Mouse (Mus musculus): ENCODE results near the gene Aff3.
A peak's percentile ranks its signal among the peaks of the same experiment; 100 is the strongest.

The Aff3 gene

DNA sequence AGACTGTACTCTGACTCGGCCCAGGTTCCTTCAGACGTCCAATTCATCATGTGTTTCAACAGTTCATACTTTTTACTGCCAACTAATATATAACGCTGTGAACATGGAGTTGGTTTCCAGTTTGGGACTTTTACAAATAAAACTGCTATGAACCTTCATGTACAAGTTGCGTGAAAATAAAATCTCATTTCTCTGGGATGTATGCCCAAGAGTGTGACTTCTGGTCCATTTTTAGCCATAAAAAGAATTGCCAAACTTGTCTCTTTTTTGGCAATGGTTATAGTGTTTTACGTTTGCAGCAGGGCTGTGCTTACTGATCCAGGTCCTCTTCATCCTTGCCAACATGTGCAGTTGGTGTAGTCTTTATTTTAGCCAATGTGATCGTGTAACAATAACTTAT is 369.8 kb downstream of the Aff3 start:
- no peak for DNase-seq (ENCODE audit: extremely low read depth, insufficient read length, low spot score)

DNA sequence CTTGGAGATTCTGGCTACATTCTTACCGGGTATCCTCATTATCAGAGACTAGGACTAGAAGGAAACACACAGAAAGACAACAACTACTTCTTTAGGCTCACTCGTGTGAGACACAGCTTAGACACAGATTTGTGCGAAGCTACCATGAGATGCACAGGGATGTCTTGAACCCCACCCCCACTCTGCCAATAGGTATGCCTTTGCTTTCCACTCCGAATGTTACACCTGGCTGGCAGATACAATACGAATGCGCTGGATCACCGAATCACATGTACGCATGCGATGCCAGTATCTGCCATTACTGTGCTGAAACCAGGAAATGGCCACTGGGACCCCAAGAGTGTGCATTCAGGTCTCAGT is 370.4 kb downstream of the Aff3 start:
- DNase-seq (ENCODE audit: extremely low read depth, insufficient read length, low spot score): no peak

DNA sequence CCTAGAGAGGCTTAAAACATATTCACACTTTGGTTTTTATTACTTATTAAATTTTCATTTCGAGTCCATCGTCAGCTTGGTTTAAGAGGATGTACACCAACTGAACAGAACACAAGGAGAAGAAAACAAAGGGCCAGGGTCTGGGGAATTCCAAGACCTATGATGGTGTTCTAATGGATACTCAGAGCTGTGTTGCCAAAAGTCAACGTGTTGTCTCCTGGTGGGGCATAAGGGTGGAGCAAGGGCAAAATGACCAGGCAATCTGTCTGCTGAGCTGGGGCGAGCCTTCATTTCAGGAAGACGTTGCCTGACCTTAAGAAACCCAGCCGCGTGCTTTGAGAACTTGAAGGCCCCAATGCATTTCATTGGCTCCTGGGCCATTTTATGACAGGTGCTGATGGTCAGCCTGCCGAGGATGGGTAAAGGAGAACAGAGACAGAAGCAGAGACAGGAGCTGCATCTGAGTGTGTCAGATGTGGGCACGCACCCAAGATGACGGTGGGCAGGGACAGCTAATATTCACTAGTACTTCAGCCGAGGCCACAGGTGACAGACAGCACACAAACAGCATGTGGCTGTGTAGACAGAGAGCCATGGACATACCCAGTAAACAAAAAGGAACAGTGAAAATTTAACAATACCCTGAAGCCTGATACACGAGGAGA is 371.0 kb downstream of the Aff3 start:
- no peak for DNase-seq (ENCODE audit: extremely low read depth, insufficient read length, low spot score)

DNA sequence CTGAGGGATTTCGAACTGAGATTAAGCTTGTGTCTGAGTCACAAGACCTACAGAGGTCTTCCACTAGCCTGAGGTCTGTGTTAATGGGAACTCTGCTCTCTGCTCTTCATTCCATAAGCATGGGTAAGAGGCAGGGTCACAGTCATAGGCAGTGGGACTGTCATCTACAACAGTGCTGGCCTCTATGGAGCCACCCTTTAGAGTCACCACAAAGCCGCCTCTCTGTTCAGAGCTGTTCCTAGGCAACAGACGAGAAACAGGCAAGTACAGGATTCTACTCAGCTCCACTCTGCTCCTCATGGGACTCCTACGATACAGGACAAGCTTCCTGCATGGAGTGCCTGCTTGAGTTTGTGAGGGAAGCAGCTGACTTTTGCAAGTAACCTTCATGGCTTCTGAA is 371.9 kb downstream of the Aff3 start:
- DNase-seq (ENCODE audit: extremely low read depth, insufficient read length, low spot score): no peak

DNA sequence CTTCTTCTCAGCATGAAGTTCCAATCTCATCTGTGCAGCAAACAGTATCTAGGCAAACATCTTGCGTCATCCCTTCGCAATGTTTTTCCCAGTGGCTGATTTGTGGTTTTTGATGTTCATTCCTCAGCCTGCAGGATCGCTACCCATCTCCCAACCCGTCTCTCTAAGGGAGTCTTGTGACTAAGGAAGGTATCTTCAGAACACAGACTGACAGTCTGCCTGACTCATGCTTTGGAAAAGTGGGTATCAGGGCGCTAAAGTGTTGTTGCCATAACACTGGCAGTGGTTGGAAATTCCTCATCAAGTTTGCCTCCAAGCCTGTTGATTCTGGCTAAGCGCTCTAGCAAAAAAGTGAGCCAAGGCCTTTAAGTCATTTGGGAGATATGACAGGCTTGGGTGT is 372.8 kb downstream of the Aff3 start:
- peak; percentile 66 for DNase-seq (ENCODE audit: extremely low read depth, insufficient read length, low spot score)

DNA sequence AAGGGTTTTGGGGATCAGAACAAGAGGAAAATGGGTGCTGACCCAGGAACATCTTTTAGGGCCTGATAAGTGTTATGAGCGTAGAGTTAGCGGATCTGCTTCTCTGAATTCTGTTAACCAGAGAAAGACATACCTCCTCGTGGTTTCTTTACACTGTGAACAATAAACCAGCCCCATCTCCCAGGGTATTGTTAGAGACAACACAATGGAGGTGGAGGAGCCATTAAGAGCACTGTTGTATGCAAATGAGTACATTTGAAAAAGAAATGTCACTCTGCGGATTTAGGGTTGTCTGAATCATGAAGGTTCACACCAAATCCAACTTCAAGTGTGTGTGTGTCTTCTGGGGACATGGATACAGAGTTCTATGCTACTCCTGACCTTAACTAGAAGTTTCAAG is 373.3 kb downstream of the Aff3 start:
- DNase-seq (ENCODE audit: extremely low read depth, insufficient read length, low spot score): no peak

DNA sequence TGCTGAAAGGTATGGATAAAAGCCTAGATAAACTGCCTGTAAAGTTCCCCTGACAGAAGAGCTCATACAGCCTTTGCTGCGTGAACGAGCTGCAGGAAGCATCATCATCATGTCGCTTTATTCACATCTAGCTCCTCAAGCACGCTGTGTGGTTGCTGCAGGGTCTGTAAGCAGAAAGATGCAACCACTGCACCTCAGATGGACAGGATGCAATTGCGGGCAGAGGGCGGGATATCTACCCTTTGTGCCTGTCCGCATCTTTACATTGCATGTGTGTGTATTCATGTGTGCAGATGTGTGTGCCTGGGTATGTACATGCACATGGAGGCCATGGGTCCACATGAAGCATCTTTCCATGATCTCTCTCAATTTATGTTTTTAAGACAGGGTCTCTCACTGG is 373.9 kb downstream of the Aff3 start:
- no peak for DNase-seq (ENCODE audit: extremely low read depth, insufficient read length, low spot score)

DNA sequence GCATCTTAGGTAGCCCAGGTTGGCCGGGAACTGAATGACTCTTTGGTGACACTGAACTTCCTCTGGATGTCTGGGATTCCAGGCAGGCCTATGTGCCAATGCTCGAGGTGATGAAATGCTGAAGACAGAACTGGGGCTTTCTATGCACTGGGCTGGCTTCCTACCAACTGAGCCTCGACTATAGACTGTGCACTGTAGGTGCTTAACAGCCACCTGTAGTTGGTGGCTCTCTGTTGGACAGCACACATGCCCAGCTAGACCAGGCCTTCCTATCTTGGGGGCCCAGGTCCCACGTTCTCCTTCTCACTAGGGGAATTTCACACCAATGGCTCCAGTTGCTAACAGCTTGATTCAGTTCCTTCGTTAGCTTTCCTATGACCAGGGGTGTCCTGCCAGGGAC is 374.9 kb downstream of the Aff3 start:
- DNase-seq (ENCODE audit: extremely low read depth, insufficient read length, low spot score): no peak

DNA sequence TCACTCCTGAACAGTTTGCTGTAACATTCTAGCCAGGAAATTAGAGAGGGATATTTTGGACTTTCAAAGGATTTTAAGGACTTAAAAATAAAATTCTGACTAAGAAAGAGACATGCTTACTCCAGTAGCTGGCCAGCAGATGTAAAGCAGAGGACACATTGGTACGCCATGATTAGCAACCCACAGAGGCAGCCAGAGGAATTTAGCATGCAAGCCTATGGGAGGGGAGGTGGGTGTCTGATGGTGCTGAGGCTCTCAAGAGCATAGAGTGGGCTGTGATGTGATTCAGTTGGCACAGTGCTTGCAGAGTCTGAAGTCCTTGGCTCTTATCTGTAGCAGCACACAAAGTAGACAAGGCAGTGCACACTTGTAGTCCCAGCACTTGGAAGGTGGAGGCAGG is 376.0 kb downstream of the Aff3 start:
- no peak for DNase-seq (ENCODE audit: extremely low read depth, insufficient read length, low spot score)

DNA sequence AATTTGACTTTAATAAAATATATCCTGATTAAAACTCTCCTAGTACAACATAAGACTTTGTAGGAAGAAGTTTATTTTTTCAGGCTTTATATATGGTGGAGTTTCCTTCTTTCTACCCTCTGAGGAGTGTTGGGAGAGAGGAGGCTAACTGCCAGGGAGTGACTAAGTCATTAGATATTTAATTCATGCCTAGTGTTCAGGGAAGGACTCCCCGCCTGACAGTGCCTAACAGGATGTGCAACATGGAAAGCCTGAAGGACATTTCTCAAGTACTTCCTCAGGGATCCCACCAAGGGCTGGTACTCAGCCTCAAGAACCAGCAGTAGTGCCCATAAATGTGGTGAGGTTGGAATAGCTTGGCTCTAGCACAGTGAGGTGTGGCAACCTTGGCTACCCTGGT is 378.2 kb downstream of the Aff3 start:
- peak; percentile 68 for DNase-seq (ENCODE audit: extremely low read depth, insufficient read length, low spot score)

DNA sequence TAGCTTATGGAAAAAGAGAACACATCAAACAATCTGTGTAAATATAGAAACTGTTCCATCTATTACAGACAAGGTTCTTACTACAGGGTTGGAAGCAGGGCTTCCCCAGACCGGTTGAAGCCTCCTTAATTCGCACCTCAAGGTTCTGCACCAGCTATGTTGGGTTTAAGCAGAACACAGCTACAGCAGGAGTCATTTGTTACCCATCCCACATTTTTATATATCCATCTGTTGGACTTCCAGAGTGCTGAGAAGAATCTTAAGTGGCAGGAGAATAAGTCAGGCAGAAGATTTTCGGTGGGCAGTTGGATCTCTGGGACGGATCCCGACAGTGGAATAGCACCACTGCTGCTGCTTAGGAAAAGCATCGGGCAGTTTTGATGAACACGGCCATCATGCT is 384.2 kb downstream of the Aff3 start:
- DNase-seq (ENCODE audit: extremely low read depth, insufficient read length, low spot score): no peak

DNA sequence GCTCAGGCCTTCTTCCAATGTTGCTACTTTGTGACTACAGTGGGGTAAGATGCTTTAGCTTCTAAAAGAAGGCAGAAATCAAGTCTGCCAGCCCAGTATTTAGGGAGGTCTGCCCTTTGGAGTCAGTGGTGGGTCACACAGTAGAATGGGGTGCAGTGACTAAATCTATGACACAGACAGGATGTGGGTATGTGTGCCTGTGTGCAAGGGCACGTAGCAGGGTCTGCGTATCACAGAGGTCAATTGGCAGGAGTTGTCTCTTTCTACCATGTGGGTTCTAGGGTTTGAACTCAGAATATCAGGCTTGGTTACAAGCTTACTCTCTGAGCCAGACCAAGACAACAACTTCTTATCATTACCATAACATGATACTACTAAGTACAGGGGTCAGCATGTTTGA is 393.4 kb downstream of the Aff3 start:
- DNase-seq (ENCODE audit: extremely low read depth, insufficient read length, low spot score): no peak

DNA sequence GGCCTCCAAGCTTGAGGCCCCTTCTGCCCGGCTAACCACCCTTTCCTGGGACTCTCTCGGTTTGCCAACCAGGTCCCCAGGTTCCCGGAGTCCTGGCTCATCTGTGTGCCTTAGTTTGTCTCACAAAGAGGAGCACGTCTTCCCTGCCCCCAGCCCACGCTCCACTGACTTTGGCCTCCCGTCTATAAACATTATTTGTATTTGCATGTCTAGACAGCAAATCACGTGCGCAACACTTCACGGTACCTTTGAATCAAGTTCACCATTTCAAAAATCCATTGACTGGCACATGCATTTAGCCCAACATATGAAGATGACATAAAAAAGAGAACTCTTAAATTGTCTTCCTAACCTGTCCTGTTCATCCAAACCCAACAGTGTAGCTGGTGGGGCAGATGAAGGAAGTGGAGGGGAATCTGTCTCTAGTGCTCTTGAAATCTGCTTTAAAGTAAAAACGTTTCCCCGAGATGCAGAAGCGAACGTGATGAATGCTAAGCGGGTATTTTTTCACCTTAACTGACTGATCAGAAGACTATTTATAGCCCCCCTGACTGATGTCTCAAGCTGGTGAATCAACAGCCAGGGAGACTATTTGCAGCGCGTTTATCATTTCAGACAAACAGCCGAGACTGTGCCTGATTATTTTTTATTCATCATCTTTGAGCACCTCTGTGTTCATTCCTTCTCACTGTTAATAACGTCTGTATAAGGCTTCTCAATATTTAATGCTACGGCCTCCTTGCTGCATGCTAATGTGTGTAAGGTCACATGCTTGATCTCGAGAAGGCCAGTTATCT is 396.3 kb downstream of the Aff3 start:
- DNase-seq (ENCODE audit: extremely low read depth, insufficient read length, low spot score): no peak

DNA sequence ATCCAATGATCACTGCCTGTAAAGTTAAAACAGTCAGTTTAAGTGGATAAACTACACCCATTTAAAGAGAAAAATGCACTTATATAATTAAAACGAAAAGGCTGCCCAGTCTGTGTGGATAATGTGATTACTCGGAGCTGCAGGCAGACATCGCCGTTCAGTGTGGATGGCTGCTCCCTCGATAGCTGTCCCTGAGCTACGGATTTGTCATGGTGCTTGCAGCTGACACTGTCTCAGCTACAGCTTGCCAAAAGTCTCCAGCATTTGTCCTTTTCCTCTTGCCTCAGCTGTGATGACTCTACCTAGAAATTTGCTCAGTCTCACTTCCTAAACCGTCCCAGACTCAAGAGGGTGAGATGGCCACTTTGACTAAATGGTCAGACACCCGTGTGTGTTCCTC is 401.5 kb downstream of the Aff3 start:
- DNase-seq (ENCODE audit: extremely low read depth, insufficient read length, low spot score): peak; percentile 43

DNA sequence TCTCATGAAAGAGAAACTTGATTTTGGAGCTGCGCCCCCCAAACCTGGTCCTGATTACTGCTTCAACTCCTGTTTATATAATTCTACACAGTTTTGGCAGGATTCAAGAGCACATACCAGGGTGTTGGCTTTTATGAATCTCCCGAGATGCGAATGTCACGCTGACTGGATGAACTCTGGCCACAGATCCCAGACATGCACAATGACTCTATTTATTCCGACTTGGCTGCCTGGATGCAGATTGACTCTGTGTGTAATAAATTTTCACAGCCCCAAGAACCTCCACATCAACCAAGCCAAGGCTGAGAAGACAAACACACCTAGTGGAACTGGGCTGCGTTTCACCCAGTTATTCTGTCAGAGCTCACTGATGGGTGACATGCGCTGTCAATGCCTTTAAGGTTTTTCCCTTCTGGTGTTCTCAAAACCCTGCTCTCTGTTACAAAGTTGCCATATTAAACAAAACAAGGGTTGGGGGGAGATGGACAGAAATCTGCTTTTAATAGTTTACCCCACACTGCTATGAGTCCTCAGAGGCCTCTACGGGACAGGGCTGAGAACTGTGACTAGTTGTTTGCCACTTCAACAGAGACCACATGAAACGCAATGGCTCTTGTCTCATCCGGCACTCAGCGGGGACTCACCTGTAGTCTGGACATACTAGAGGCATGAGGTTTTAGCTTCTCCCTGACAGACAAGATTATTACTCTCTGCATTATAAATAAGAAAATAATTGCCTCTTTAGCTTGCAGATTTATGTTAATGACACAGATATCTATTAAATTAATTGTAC is 402.2 kb downstream of the Aff3 start:
- DNase-seq (ENCODE audit: extremely low read depth, insufficient read length, low spot score): peak; percentile 75

DNA sequence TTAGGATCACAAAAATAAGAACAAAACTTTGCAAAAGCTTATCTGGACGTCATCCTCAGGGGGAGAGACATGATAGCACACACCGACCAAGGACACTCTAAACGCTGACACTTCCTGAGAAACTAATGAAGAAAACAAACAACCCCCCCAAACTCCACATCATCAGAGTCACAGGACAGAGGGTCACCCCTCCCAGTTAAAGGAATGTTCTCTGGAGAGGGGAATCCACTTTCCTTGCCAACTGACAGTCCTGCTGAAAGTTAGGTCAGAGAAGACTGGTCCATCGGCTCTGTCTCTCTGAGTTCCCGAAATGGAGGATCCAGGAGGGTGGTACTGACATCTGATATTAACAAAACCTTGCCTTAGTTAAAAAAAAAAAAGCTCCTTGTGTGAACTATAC is 403.7 kb downstream of the Aff3 start:
- no peak for DNase-seq (ENCODE audit: extremely low read depth, insufficient read length, low spot score)

DNA sequence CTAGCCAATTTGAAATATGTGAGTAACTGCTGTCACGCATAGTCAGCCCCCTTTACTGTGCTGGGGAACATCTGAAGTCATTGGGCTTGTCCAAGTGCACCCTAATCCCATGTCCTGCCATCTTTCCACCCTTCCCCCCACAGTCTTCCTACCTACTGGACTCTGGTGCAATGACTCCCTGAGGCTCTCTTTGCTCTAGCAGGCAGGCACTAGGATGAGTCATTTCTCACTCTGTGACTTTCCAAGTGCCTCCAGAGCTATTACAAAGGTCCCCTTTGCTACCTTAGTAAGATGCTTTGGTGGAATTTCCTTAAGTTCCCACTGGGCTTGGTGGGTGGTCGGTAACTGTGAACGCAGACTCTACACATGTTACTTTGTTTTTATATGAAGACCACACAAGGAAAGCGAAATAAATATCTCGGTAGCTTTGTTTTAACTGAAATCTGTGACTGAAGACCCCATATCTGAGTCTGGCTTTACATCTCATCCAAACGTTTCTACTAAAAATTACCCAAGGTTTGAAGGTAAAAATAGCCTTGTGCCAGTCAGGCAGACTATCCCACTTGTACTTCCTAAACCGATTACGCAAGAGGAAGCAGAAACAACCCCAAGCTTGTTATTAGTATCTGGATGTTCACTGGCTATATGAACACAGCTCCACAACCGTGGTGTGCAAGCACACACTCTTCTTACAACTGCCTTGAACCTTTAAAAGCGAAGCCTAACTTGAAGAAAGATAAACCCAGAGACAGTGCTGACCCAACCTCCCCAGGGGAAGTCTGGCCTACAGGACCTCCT is 405.0 kb downstream of the Aff3 start:
- DNase-seq (ENCODE audit: extremely low read depth, insufficient read length, low spot score): peak; percentile 51

DNA sequence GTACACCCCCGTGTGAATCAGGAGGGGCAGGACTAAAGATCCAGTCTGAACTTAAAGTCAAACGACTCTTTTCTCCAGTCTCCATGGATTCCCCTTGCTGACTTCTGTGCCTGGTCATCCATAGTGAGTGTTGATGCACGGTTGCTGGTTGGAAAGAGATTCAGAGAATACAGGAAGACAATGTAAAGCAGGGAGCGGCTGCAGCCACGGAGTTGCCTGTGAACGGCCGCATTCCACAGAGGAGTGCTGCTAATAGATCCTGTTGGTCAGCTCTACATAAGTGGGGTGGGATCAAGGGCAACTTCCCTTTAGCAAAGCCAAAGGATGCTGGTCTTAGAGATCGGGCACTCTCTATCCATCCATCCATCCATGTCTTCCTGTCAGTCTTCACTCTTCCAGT is 410.3 kb downstream of the Aff3 start:
- DNase-seq (ENCODE audit: extremely low read depth, insufficient read length, low spot score): no peak

DNA sequence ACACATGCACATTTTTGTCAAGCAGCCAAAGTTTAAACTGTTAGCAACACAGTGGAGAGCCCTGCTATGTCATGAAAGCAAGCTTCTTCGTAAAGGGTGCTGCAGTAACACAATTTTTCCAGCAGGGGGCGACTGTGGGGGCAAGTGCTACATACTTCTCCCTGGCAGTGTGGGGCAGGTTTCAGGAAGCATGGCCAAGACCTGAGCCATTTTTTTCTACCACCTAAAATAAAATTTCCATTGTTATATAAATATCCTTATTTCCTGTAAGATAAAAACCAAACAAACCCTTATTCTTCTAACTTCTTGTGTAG is 412.0 kb downstream of the Aff3 start:
- no peak for DNase-seq (ENCODE audit: extremely low read depth, insufficient read length, low spot score)

DNA sequence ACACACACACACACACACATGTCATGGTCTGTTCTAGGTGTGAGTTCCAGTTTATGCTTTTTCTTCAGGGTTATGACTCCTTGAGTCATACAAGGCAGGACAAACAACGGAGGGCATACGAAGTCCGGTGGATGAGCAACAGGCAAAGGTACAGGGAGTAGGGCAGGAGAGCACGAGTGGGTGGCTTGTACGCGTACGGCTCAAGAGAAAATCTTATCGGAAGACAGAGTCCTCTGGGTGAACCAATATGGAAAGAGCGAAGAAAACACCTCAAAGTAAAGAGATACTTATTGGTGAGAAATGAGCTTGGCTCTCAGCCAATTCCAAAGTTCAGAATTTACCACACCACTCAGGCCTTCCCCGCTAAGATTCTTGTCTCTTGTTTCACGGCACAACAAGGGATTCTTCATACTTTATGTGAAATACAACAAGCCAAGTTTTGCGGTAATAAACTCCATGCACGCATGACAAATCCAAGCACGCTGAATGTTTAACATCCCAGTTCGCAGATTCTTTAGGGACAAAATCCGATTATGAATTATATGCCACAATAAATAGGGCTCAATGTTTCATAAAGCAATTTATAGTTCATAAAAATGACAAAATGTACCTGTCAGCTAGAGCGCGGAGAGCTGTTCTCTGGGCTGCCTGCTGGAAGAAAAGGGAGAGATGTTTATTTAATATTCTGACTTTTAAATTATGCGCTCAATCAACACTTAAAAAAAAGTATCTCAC is 412.6 kb downstream of the Aff3 start:
- DNase-seq (ENCODE audit: extremely low read depth, insufficient read length, low spot score): no peak

DNA sequence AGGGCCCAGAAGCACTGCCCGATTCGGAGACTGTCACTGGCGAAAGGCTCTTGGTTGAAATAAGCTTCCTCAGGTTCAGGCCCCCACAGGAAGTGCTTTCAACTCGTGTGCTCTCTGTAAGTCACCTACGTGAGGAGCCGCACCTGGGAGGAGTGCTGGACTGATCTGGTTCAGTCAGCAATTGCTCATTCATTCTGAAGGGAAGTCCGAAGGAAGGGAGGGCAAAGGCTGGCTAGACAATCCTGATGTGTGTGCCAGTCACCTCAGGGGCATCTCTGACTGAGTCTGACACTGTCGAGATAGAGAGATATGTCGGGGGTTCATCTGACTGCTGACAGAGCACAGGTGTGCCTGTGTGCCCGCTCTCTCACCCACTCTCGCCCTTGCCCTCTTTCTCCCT is 413.3 kb downstream of the Aff3 start:
- no peak for DNase-seq (ENCODE audit: extremely low read depth, insufficient read length, low spot score)

Data from 3134 (cell line).